Mouse (Mus musculus) forebrain, embryonic 11.5 days (tissue): ENCODE data around the gene Afap1l2. TPM values are rescaled to one million over a fixed set of nuclear protein-coding genes. Genes with fewer than 3 reads are reported as not detected.

Experiments
- ATAC-seq: fragments of 200-750 bp; cut with Nextera tagmentation; replicated peaks from 2 replicates; pipeline ENCODE4 v1.8.0; 2017; ENCODE audit warnings: moderate TSS enrichment; ENCODE audit not compliant: low FRiP score
- DNase-seq: peaks from one replicate; pipeline ENCODE4 v3.0.0-alpha.2; 2017; ENCODE audit warnings: low spot score
- H3K27ac ChIP-seq: fragments of 300-500 bp; sonication (generic); 2 replicates; pipeline ENCODE4 v1.5.1; 2014; ENCODE audit warnings: low read depth, low read length
- H3K27me3 ChIP-seq: fragments of 300-500 bp; sonication (generic); 2 replicates; pipeline ENCODE4 v1.6.1; 2014; ENCODE audit warnings: mild to moderate bottlenecking, low read length, mixed read lengths; ENCODE audit not compliant: control insufficient read depth, insufficient read depth
- H3K36me3 ChIP-seq: fragments of 300-500 bp; sonication (generic); 2 replicates; pipeline ENCODE4 v1.6.1; 2014; ENCODE audit warnings: mild to moderate bottlenecking, low read length, moderate library complexity, mixed read lengths; ENCODE audit not compliant: control insufficient read depth, insufficient read depth
- H3K4me1 ChIP-seq: fragments of 300-500 bp; sonication (generic); replicated peaks from 2 replicates; pipeline ENCODE4 v1.6.1; 2014; ENCODE audit warnings: low read length, mixed read lengths; ENCODE audit not compliant: control insufficient read depth, insufficient read depth
- H3K4me2 ChIP-seq: fragments of 300-500 bp; sonication (generic); 2 replicates; pipeline ENCODE4 v1.6.1; 2014; ENCODE audit warnings: low read depth, mild to moderate bottlenecking, low read length, moderate library complexity, mixed read lengths; ENCODE audit not compliant: severe bottlenecking
- H3K4me3 ChIP-seq: fragments of 300-500 bp; sonication (generic); 2 replicates; pipeline ENCODE4 v1.5.1; 2014; ENCODE audit warnings: low read depth, low read length
- H3K9ac ChIP-seq: fragments of 300-500 bp; sonication (generic); 2 replicates; pipeline ENCODE4 v1.6.1; 2014; ENCODE audit warnings: low read length
- H3K9me3 ChIP-seq: fragments of 300-500 bp; sonication (generic); 2 replicates; pipeline ENCODE4 v1.6.1; 2016; ENCODE audit warnings: low read length, mixed read lengths; ENCODE audit not compliant: control insufficient read depth
- WGBS: fragments of 180-500 bp; shearing (Covaris S2); extraction: QIAGEN DNeasy Blood & Tissue Kit; methylation state at CpG from one replicate; pipeline ENCODE4 v1.1.7; 2014; 5-methylcytosine and 5-hydroxymethylcytosine counted together
- polyA plus RNA-seq: library from polyadenylated mRNA; unstranded; fragments of >200 nt; fragmentation: Nextera tagmentation; extraction: Ambion mirVana; gene quantifications from 2 replicates; pipeline ENCODE4 v1.2.1, GENCODE M21; 2014

The Afap1l2 gene
- polyA plus RNA-seq, 1 experiment from 2014 or later, result 2.4 TPM

DNA sequence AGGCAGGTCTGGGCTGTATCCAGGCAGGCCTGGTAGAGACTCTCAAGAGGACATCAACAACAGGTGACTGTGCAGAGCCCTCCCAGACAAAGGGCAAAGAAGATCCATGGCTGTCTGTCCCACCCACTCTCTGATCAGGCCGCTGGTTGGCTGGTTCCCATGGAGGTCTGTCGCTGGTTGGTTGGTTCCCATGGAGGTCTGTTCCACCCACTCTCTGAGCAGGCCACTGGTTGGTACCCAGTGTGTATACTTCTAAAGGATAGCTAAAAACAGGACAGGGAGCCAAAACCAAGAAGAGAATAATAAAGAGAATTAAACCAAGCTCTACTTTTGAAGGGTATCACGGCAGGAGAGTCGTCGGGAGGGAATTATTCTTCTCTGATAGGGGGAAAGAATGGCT is 31.5 kb downstream of the Afap1l2 start:
- Histone ChIP-seq H3K4me1 (no peaks in the 10 kb centered on the region), H3K9ac (no peak overlapping the region), H3K27ac (no peak overlapping the region), H3K4me3 (no peak overlapping the region), H3K4me2 (no peak overlapping the region), H3K36me3 (no peaks in the 10 kb centered on the region), H3K27me3 (no peaks in the 10 kb centered on the region), H3K9me3 (no peaks in the 10 kb centered on the region)
- 93% methylated on average over 5 of the region's 5 CpGs for WGBS
- no peak for DNase-seq
- ATAC-seq, result no peak

DNA sequence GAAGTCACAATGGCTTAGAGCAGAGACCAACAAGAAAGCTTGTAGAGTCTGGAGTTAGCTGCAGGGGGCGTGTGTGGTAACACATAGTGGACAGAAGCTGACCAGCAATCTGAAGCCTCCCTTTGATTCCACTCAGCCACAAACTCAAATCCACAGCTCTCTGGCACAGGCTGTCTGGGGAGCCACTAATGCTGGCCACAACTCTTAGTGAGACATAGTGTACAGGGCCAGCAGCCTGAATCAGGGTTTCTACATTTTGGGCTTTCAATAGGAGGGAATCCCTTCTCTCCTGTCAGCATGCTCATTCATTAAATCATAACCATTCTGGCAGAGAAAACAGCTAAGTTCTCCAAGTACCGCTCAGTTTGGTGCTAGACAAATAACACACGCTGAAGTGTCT is 32.5 kb downstream of the Afap1l2 start:
- Histone ChIP-seq H3K4me3 (no peak overlapping the region), H3K27me3 (no peaks in the 10 kb centered on the region), H3K27ac (no peak overlapping the region), H3K4me2 (no peak overlapping the region), H3K36me3 (no peaks in the 10 kb centered on the region), H3K4me1 (no peaks in the 10 kb centered on the region), H3K9me3 (no peaks in the 10 kb centered on the region), H3K9ac (no peak overlapping the region)
- 97% methylated on average over 3 of the region's 3 CpGs for WGBS
- no peak for DNase-seq
- no peak for ATAC-seq

DNA sequence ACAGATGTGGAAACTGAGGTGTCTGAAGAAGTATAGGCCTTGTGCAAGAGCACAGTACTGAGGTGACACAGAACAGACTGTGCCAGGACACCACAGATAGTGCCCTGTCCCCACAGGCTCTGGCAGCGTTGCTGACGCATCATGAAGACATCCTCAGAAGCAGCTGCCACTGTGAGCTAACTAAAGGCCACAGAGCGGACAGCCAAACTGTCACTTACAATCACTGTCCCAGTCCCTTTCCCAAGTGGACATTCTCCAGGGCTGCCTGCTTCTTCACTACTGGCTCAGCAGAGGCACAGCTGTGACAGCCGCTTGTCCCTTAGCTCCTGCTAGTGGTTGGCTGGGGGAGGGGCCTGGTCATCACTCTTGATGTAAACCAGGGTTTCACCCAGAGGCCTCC is 33.9 kb downstream of the Afap1l2 start:
- no peak for DNase-seq
- ATAC-seq, result no peak
- H3K9ac ChIP-seq, result no peak overlapping the region
- H3K4me3 ChIP-seq, result no peak overlapping the region
- H3K4me2 ChIP-seq, result no peak overlapping the region
- H3K9me3 ChIP-seq, result no peaks in the 10 kb centered on the region
- H3K27ac ChIP-seq, result no peak overlapping the region
- 86% methylated on average over 4 of the region's 4 CpGs for whole genome bisulfite sequencing
- H3K36me3 ChIP-seq, result no peaks in the 10 kb centered on the region
- H3K4me1 ChIP-seq, result no peaks in the 10 kb centered on the region
- no peaks in the 10 kb centered on the region for H3K27me3 ChIP-seq

DNA sequence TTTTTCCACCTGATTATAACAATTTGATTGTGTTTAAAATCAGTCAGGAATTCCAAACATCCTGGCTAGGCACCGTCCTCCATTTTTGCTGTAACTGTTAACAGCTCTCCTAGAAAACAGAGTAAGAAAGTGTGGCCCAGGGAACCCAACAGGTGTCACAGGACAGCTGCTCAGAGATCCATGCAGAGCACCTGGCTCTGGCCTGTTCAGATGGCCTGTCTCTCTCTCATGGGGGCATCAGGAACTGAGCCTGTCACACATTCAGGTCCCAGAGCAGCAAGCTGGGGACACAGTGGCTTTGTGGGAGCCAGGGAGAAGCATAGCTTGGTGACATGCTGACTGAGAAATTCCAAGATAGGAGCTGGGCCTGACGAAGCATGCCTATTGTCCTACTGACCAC is 35.3 kb downstream of the Afap1l2 start:
- Histone ChIP-seq H3K27me3 (no peaks in the 10 kb centered on the region), H3K9ac (no peak overlapping the region), H3K4me2 (no peak overlapping the region), H3K27ac (no peak overlapping the region), H3K9me3 (no peaks in the 10 kb centered on the region), H3K36me3 (no peaks in the 10 kb centered on the region), H3K4me3 (no peak overlapping the region), H3K4me1 (no peaks in the 10 kb centered on the region)
- DNase-seq (no peak), ATAC-seq (no peak)
- 88% methylated on average over 2 of the region's 2 CpGs for WGBS

DNA sequence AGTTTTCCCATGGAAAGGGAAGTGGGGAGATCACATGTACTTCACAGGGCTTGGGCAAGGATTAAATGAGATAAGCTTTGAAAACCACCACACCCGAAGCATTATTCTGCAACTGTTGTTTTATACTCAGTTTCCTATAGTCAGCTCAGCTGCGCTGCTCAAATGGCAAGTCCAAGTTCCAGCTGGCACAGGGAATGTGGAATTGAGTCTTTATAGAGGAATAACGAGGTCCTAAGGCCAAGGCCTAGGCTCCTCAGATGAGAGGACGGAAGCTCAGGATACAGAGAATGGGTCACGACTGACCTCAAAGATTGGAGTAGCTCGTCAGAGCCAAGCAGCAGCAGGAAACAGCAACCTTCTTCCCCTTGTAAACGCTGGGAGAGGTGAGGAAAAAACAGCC is 36.7 kb downstream of the Afap1l2 start:
- no peak for DNase-seq
- Histone ChIP-seq H3K36me3 (no peaks in the 10 kb centered on the region), H3K27ac (no peak overlapping the region), H3K9ac (no peak overlapping the region), H3K4me3 (no peak overlapping the region), H3K27me3 (no peaks in the 10 kb centered on the region), H3K9me3 (no peaks in the 10 kb centered on the region), H3K4me2 (no peak overlapping the region), H3K4me1 (no peaks in the 10 kb centered on the region)
- no peak for ATAC-seq
- 80% methylated on average over 7 of the region's 7 CpGs for WGBS

DNA sequence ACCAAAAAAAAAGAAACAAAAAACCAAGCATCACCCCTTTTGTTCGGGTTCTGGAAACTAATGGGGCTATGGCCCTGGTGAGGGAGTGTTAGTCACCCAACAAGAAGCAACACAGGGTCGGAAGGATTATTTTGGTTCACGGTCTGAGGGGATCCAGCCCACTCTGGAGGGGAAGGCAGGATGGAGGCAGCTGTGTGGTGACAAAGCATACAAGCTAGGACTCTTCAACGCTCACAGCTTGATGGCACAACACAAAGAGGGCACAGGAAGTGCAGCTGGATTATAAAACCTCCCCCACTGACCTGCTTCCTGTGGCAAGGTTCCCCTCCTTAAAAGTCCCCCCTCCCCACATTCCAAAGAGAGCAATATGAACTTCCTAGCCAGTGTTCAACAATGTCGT is 44.2 kb downstream of the Afap1l2 start:
- DNase-seq, result no peak
- no peaks in the 10 kb centered on the region for H3K9me3 ChIP-seq
- WGBS, result 60% methylated on average over 5 of the region's 5 CpGs
- no peak overlapping the region for H3K4me2 ChIP-seq
- H3K9ac ChIP-seq, result no peak overlapping the region
- H3K27me3 ChIP-seq, result no peaks in the 10 kb centered on the region
- ATAC-seq, result no peak
- H3K4me3 ChIP-seq, result no peak overlapping the region
- H3K27ac ChIP-seq, result no peak overlapping the region
- no peaks in the 10 kb centered on the region for H3K36me3 ChIP-seq
- H3K4me1 ChIP-seq, result no peaks in the 10 kb centered on the region

DNA sequence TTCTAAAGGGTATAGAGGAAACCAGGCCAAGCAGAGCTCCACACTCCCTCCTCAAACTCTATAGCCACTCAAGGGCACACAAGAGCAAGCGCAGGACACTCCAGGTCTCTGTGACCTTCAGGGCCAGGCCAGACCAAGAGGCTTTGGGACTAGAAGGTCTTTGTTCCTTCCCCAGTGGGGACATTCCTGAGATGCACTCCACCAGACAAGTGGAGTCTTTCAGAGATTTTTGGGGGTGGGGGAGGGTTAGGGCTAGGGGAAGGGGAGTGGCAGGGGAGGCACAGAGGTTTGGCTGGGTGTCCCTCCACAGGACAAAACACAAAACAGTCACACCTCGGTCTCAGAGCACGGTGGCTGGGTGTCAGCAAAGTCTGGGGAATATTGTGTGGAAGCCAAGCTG is 48.4 kb downstream of the Afap1l2 start:
- Histone ChIP-seq H3K9me3 (no peaks in the 10 kb centered on the region), H3K9ac (no peak overlapping the region), H3K4me3 (no peak overlapping the region), H3K27ac (no peak overlapping the region), H3K36me3 (no peaks in the 10 kb centered on the region), H3K4me1 (no peaks in the 10 kb centered on the region), H3K4me2 (no peak overlapping the region), H3K27me3 (no peaks in the 10 kb centered on the region)
- 57% methylated on average over 3 of the region's 3 CpGs for WGBS
- ATAC-seq (no peak), DNase-seq (no peak)

DNA sequence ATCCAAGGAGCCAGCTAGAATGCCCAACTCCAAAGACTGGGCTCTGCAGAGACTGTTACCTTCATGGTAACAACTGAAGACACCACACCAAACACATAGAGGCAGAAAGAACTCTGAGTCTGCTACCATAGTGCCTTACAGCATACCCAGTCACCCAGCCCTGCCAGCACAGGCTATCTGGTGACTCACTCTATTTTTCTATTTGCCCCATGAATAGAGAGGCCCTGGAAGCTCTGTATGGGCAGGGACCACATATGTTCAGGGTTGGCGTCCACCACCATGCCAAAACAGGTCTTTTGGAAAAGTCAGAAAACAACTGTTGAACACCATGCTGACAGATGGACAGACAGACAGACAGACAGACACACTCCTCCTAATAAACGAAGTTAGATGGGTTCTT is 49.0 kb downstream of the Afap1l2 start:
- H3K4me3 ChIP-seq, result no peak overlapping the region
- WGBS, result 80% methylated on average over 2 of the region's 2 CpGs
- H3K4me1 ChIP-seq, result no peaks in the 10 kb centered on the region
- ATAC-seq, result no peak
- H3K9me3 ChIP-seq, result no peaks in the 10 kb centered on the region
- no peak overlapping the region for H3K9ac ChIP-seq
- DNase-seq, result no peak
- H3K4me2 ChIP-seq, result no peak overlapping the region
- H3K27me3 ChIP-seq, result no peaks in the 10 kb centered on the region
- no peak overlapping the region for H3K27ac ChIP-seq
- H3K36me3 ChIP-seq, result no peaks in the 10 kb centered on the region

DNA sequence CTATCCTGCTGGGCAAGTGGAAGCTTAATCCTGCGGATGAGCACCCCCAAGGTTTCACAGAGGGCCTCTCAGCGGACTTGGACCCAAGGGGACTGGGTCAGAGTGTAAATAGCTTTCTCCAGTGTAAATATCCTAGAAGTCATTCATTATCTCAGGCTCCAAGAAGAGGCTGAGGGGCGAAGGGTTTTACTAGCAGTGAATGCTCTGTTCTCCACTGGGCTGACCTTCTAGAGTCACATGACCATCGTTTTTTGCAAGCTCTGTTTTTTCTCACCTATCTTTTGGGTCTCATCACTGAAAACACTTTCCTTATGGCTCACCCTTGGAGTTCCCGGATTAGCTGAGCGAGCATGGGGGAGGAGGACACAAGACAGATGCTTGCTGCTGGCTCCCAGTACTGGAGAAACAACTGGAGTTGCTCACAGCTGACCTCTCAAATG is 49.4 kb downstream of the Afap1l2 start:
- no peaks in the 10 kb centered on the region for H3K4me1 ChIP-seq
- DNase-seq (no peak), ATAC-seq (no peak)
- no peaks in the 10 kb centered on the region for H3K9me3 ChIP-seq
- 59% methylated on average over 6 of the region's 6 CpGs for WGBS
- H3K27me3 ChIP-seq, result no peaks in the 10 kb centered on the region
- H3K4me2 ChIP-seq, result no peak overlapping the region
- no peak overlapping the region for H3K9ac ChIP-seq
- no peaks in the 10 kb centered on the region for H3K36me3 ChIP-seq
- no peak overlapping the region for H3K4me3 ChIP-seq
- H3K27ac ChIP-seq, result no peak overlapping the region
